Mouse (Mus musculus) C2C12 (cell line): ENCODE data around the gene Islr.
A peak's percentile ranks its signal among the peaks of the same experiment; 100 is the strongest.

Source experiments
- CEBPB ChIP-seq: IDR thresholded peaks from one replicate; pipeline ENCODE4 v1.6.1; 2011; ENCODE audit warnings: low read depth, mild to moderate bottlenecking, control low read depth, moderate library complexity
- CTCF ChIP-seq: IDR thresholded peaks from one replicate; pipeline ENCODE4 v1.5.1; 2011; ENCODE audit not compliant: control insufficient read depth, insufficient read depth, insufficient read length
- MAX ChIP-seq: IDR thresholded peaks from one replicate; pipeline ENCODE4 v1.6.1; 2011; ENCODE audit warnings: mild to moderate bottlenecking, control low read depth
- MYOD1 ChIP-seq: IDR thresholded peaks from one replicate; pipeline ENCODE4 v1.6.1; 2011; ENCODE audit warnings: low read depth; ENCODE audit not compliant: control insufficient read depth, insufficient read length
- USF1 ChIP-seq: IDR thresholded peaks from one replicate; pipeline ENCODE4 v1.6.1; 2011; ENCODE audit warnings: low read depth, mild to moderate bottlenecking, control low read depth, moderate library complexity

DNA sequence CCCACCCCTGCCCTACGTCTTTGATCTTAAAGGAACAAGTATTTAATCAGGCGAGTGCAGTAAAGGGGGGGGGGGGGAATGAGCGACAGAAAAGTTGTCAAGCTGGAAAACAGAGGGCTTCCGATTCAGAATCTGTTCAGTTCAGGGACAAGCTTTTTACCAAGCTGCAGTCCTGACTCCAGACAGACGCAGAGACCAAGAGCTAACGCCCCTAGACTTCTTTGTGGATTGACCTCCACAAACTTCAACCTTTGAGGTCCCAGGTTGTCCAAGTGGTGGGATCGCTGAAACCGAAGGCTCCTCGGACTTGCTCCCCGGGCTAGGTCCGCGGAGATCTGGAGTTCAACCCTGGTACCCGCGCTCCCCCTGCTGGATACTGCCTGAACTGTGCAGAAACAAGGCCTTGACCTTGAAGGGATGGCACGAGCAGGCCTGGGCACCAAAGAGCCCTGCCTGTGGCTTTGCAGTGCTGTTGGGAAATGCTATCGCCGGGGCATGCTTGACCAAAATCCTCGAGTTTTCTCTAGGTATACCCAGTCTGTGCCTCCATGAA is 418 bp upstream of the Islr start:
- peak; percentile 94 for TF ChIP-seq CTCF
- TF ChIP-seq MYOD1, result no peak
- no peak for TF ChIP-seq MAX
- no peak for TF ChIP-seq CEBPB
- TF ChIP-seq USF1, result no peak
